Mouse (Mus musculus) heart, embryonic 10.5 days (tissue): ENCODE results near the gene Ccdc54. TPM values are rescaled to one million over a fixed set of nuclear protein-coding genes. Genes with fewer than 3 reads are reported as not detected.

Experiments
- DNase-seq: peaks from one replicate; pipeline ENCODE4 v3.0.0-alpha.2; 2017; ENCODE audit warnings: low spot score
- H3K27ac ChIP-seq: fragments of 300-500 bp; sonication (generic); 2 replicates; pipeline ENCODE4 v1.5.1; 2016; ENCODE audit warnings: mild to moderate bottlenecking
- H3K27me3 ChIP-seq: fragments of 300-500 bp; sonication (generic); 2 replicates; pipeline ENCODE4 v1.6.1; 2016; ENCODE audit warnings: mild to moderate bottlenecking; ENCODE audit not compliant: poor library complexity, insufficient read depth, severe bottlenecking
- H3K36me3 ChIP-seq: fragments of 300-500 bp; sonication (generic); 2 replicates; pipeline ENCODE4 v1.6.1; 2016; ENCODE audit warnings: mild to moderate bottlenecking, moderate library complexity
- H3K4me1 ChIP-seq: fragments of 300-500 bp; sonication (generic); 2 replicates; pipeline ENCODE4 v1.6.1; 2016; ENCODE audit warnings: mild to moderate bottlenecking
- H3K4me3 ChIP-seq: fragments of 300-500 bp; sonication (generic); 2 replicates; pipeline ENCODE4 v1.5.1; 2016; ENCODE audit warnings: mild to moderate bottlenecking, moderate library complexity
- H3K9me3 ChIP-seq: fragments of 300-500 bp; sonication (generic); 2 replicates; pipeline ENCODE4 v1.6.1; 2016; ENCODE audit warnings: mild to moderate bottlenecking, moderate library complexity
- WGBS: fragments of 180-500 bp; shearing (Covaris S2); methylation state at CpG from one replicate; pipeline ENCODE4 v1.1.7; 2016; 5-methylcytosine and 5-hydroxymethylcytosine counted together
- polyA plus RNA-seq: library from polyadenylated mRNA; unstranded; fragments of >200 nt; fragmentation: Nextera tagmentation; extraction: Ambion mirVana; gene quantifications from 2 replicates; pipeline ENCODE4 v1.2.1, GENCODE M21; 2016

The Ccdc54 gene
- polyA plus RNA-seq, 1 experiment from 2014 or later, result not detected

GRCm38 (mm10) chr16:50589574-50590151, 1.3 kb downstream of the Ccdc54 start:
- WGBS, result 74% methylated on average over 11 of the region's 11 CpGs
- Histone ChIP-seq H3K4me1 (no peaks in the 10 kb centered on the region; the same call in 1 of the 2 replicates), H3K27me3 (no peaks in the 10 kb centered on the region), H3K27ac (no peak overlapping the region), H3K9me3 (no peaks in the 10 kb centered on the region), H3K36me3 (no peaks in the 10 kb centered on the region), H3K4me3 (no peak overlapping the region)
- DNase-seq, result no peak

GRCm38 (mm10) chr16:50588191-50588590, 2.8 kb downstream of the Ccdc54 start:
- no peaks in the 10 kb centered on the region for H3K36me3 ChIP-seq
- H3K27ac ChIP-seq, result no peak overlapping the region
- 86% methylated on average over 1 of the region's 1 CpGs for WGBS
- H3K4me3 ChIP-seq, result no peak overlapping the region
- H3K4me1 ChIP-seq, result no peaks in the 10 kb centered on the region
- no peaks in the 10 kb centered on the region for H3K9me3 ChIP-seq
- H3K27me3 ChIP-seq, result no peaks in the 10 kb centered on the region
- DNase-seq, result no peak

DNA sequence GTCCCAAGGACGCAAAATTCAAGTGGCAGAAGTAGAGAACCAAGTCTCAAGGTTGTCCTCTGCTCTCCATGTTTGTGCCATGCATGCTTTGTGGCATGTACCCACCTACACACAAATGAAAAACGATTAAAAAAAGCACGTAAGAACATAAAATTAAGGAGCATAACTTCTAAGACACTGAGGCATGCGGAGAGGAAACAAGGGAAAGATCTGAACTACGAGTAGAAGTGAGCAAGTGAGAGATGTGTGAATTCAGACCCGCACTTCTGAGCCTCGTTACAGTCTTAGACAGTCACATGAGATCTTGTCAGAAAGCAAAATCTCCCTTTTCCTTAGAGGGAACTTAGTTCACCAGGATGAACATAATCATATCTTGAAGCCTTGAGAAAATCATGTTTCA, 3.8 kb downstream of the Ccdc54 start:
- Histone ChIP-seq H3K36me3 (no peaks in the 10 kb centered on the region), H3K4me3 (no peak overlapping the region), H3K27me3 (no peaks in the 10 kb centered on the region), H3K4me1 (no peaks in the 10 kb centered on the region), H3K27ac (no peak overlapping the region), H3K9me3 (no peaks in the 10 kb centered on the region)
- WGBS, result 85% methylated on average over 7 of the region's 7 CpGs
- no peak for DNase-seq

DNA sequence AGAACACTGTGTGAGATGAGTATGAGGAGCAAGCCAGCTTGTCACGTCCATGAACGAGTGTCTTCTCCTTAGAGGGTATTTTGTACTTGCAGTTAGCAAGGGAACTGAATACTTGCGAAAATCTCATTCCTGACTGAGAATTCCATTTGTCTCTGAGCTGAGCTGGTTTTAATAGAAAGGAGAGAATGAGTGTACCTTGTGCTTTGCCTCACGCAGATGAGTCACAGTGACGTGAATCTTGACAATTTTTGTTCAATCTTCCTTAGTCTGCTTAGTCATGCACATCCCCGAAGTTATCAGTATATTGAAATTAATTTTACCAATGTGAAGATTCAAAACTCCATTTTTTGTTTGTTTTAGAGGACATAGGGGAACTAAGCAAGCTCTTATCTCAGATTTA, 12.6 kb downstream of the Ccdc54 start:
- Histone ChIP-seq H3K27ac (no peak overlapping the region), H3K4me1 (no peaks in the 10 kb centered on the region), H3K27me3 (no peaks in the 10 kb centered on the region), H3K9me3 (no peaks in the 10 kb centered on the region), H3K4me3 (no peak overlapping the region), H3K36me3 (no peaks in the 10 kb centered on the region)
- 76% methylated on average over 6 of the region's 6 CpGs for WGBS
- no peak for DNase-seq

DNA sequence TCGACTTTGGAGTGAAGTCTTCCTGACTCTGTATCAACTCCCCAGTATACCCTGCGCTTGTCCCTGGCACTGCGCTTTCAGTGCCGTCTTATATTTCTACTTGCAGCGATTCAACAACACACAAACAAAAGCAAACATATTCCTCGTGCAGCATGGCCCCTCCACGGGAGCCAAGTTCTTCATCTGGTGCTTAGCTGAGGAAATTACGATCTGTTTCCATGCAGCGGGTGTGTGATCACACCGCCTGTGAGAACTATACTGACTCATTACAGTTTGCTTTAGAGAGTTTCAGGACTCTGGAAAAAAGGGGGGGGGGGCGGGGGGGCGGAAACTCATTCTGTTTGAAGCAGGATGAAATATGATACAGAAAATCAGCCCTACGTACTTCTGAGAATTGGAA, 18.4 kb downstream of the Ccdc54 start:
- H3K4me3 ChIP-seq, result no peak overlapping the region
- 73% methylated on average over 13 of the region's 13 CpGs for WGBS
- H3K27ac ChIP-seq, result no peak overlapping the region
- H3K9me3 ChIP-seq, result no peaks in the 10 kb centered on the region
- no peaks in the 10 kb centered on the region for H3K36me3 ChIP-seq
- H3K27me3 ChIP-seq, result no peaks in the 10 kb centered on the region
- no peak for DNase-seq
- H3K4me1 ChIP-seq, result no peaks in the 10 kb centered on the region

- no peak for DNase-seq
- H3K4me1 ChIP-seq, result no peaks in the 10 kb centered on the region
- WGBS, result 75% methylated on average over 6 of the region's 6 CpGs
These were observed 31.7 kb downstream of the Ccdc54 start for GRCm38 (mm10) chr16:50559163-50559771.

GRCm38 (mm10) chr16:50553828-50554227, 37.1 kb downstream of the Ccdc54 start:
- Histone ChIP-seq H3K9me3 (no peaks in the 10 kb centered on the region), H3K4me1 (no peaks in the 10 kb centered on the region), H3K27me3 (no peaks in the 10 kb centered on the region), H3K36me3 (no peaks in the 10 kb centered on the region), H3K27ac (no peak overlapping the region), H3K4me3 (no peak overlapping the region)
- WGBS, result 61% methylated on average over 2 of the region's 2 CpGs
- DNase-seq, result no peak

More at GRCm38 (mm10) chr16:50559163-50559771, 31.7 kb downstream of the Ccdc54 start:
- no peak overlapping the region for H3K27ac ChIP-seq
- no peaks in the 10 kb centered on the region for H3K36me3 ChIP-seq
- H3K4me3 ChIP-seq, result no peak overlapping the region
- no peaks in the 10 kb centered on the region for H3K9me3 ChIP-seq
- H3K27me3 ChIP-seq, result no peaks in the 10 kb centered on the region

DNA sequence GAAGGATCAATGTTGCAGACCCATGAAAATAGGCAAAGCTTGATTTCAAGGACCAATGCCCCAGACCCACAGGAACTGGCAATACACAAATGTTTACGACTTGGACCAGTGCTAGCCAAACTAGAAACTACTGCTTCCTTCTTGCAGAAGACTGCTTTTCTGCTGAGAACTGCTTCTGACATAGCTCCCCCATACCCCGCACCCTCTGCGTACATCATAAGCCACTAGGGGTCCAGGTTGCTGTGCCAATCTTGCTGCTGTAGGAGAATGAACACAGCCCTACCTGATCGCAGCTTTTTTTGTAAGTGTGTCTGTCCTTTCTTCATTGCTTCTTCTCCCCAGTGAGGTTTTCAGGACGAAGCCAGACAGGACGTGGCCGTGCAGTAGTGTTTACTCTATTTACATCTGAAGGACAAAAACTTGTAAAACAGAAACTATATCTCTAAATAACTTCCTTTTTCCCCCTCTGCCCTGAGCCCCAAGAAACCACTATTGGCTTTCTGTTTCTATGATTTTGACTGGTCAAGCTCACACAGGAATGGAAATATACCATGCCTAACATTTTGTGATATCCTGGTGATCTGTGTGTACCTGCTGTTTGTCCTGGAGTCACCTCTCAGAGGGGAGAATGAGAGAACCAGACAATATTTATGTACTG, 39.0 kb downstream of the Ccdc54 start:
- Histone ChIP-seq H3K9me3 (no peaks in the 10 kb centered on the region), H3K27ac (no peak overlapping the region), H3K27me3 (no peaks in the 10 kb centered on the region), H3K4me3 (no peak overlapping the region), H3K4me1 (no peaks in the 10 kb centered on the region), H3K36me3 (no peaks in the 10 kb centered on the region)
- 75% methylated on average over 7 of the region's 7 CpGs for WGBS
- no peak for DNase-seq

GRCm38 (mm10) chr16:50550927-50551326, 40.0 kb downstream of the Ccdc54 start:
- H3K27ac ChIP-seq, result no peak overlapping the region
- DNase-seq, result no peak
- H3K9me3 ChIP-seq, result no peaks in the 10 kb centered on the region
- H3K4me3 ChIP-seq, result no peak overlapping the region
- H3K27me3 ChIP-seq, result no peaks in the 10 kb centered on the region
- 88% methylated on average over 5 of the region's 5 CpGs for WGBS
- H3K4me1 ChIP-seq, result no peaks in the 10 kb centered on the region
- H3K36me3 ChIP-seq, result no peaks in the 10 kb centered on the region

- Histone ChIP-seq H3K27me3 (no peaks in the 10 kb centered on the region), H3K4me1 (no peaks in the 10 kb centered on the region), H3K9me3 (no peaks in the 10 kb centered on the region), H3K4me3 (no peak overlapping the region), H3K27ac (no peak overlapping the region), H3K36me3 (no peaks in the 10 kb centered on the region)
- WGBS, result 50% methylated on average over 5 of the region's 5 CpGs
- DNase-seq, result no peak
These were observed 48.2 kb downstream of the Ccdc54 start for GRCm38 (mm10) chr16:50542554-50543333.
